Mouse (Mus musculus) embryonic facial prominence, embryonic 13.5 days (tissue): ENCODE measurements around the gene Parp11. TPM values are rescaled to one million over a fixed set of nuclear protein-coding genes. Genes with fewer than 3 reads are reported as not detected.

Source experiments
- ATAC-seq: fragments of 200-750 bp; cut with Nextera tagmentation; 2 replicates; pipeline ENCODE4 v1.8.0; 2017; ENCODE audit warnings: low read depth; ENCODE audit not compliant: insufficient number of reproducible peaks, insufficient read depth, low FRiP score, low TSS enrichment
- H3K27ac ChIP-seq: fragments of 300-500 bp; sonication (generic); 2 replicates; pipeline ENCODE4 v1.5.1; 2015; ENCODE audit warnings: moderate library complexity, mild to moderate bottlenecking, inconsistent platforms
- H3K27me3 ChIP-seq: fragments of 300-500 bp; sonication (generic); 2 replicates; pipeline ENCODE4 v1.6.1; 2015; ENCODE audit warnings: mild to moderate bottlenecking, inconsistent platforms
- H3K36me3 ChIP-seq: fragments of 300-500 bp; sonication (generic); 2 replicates; pipeline ENCODE4 v1.6.1; 2015; ENCODE audit warnings: mild to moderate bottlenecking, inconsistent platforms
- H3K4me1 ChIP-seq: fragments of 300-500 bp; sonication (generic); 2 replicates; pipeline ENCODE4 v1.6.1; 2015; ENCODE audit warnings: inconsistent platforms
- H3K4me2 ChIP-seq: fragments of 300-500 bp; sonication (generic); 2 replicates; pipeline ENCODE4 v1.6.1; 2015; ENCODE audit warnings: moderate library complexity, mild to moderate bottlenecking, inconsistent platforms
- H3K4me3 ChIP-seq: fragments of 300-500 bp; sonication (generic); 2 replicates; pipeline ENCODE4 v1.5.1; 2015; ENCODE audit warnings: mild to moderate bottlenecking, inconsistent platforms
- H3K9ac ChIP-seq: fragments of 300-500 bp; sonication (generic); 2 replicates; pipeline ENCODE4 v1.6.1; 2015; ENCODE audit warnings: mild to moderate bottlenecking, inconsistent platforms
- H3K9me3 ChIP-seq: fragments of 300-500 bp; sonication (generic); 2 replicates; pipeline ENCODE4 v1.6.1; 2016; ENCODE audit warnings: inconsistent platforms
- WGBS: fragments of 180-500 bp; shearing (Covaris S2); methylation state at CpG from one replicate; pipeline ENCODE4 v1.1.7; 2015; ENCODE audit warnings: mixed read lengths; 5-methylcytosine and 5-hydroxymethylcytosine counted together
- polyA plus RNA-seq: library from polyadenylated mRNA; unstranded; fragments of >200 nt; fragmentation: Nextera tagmentation; extraction: Ambion mirVana; gene quantifications from 2 replicates; pipeline ENCODE4 v1.2.1, GENCODE M21; 2015

Gene Parp11
- polyA plus RNA-seq, 1 experiment from 2014 or later: 32.3 TPM

DNA sequence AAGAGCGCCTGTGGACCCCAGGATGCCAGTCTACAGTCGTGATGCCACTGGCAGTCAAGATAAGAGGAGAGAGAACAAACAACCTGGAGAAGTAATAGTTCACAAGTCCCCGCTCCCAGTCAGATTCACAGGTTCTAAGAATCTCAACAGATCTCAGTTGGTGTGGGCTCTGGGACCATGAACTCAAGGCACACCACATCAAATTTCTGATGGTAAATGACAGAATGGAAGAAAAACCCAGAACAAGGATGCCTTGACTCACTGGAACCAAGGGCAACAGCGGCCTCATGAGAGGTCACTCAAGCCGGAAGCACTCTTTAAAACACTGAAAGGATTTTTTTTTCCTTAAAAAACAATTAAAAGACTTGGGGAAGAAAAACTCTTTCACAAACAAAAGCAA, 87.1 kb downstream of the Parp11 start:
- Histone ChIP-seq H3K27me3 (no peaks in the 10 kb centered on the region), H3K4me2 (no peak overlapping the region)
- WGBS: 81% methylated on average over 5 of the region's 5 CpGs

GRCm38 (mm10) chr6:127537035-127537434, 90.4 kb downstream of the Parp11 start:
- Histone ChIP-seq H3K4me1 (no peaks in the 10 kb centered on the region), H3K9me3 (no peaks in the 10 kb centered on the region), H3K9ac (no peak overlapping the region), H3K27me3 (peaks cover 7% of the 10 kb centered on the region; the same call in 1 of the 2 replicates), H3K27ac (no peak overlapping the region), H3K4me3 (no peak overlapping the region), H3K36me3 (no peaks in the 10 kb centered on the region), H3K4me2 (no peak overlapping the region)
- ATAC-seq: no peak
- WGBS: 58% methylated on average over 7 of the region's 7 CpGs

More for the DNA sequence above, 87.1 kb downstream of the Parp11 start:
- Histone ChIP-seq H3K4me1 (peaks cover 4% of the 10 kb centered on the region; the same call in 1 of the 2 replicates), H3K4me3 (no peak overlapping the region), H3K27ac (no peak overlapping the region), H3K9me3 (no peaks in the 10 kb centered on the region), H3K9ac (no peak overlapping the region), H3K36me3 (no peaks in the 10 kb centered on the region)
- no peak for ATAC-seq

GRCm38 (mm10) chr6:127538118-127538517, 91.5 kb downstream of the Parp11 start:
- H3K9me3 ChIP-seq: no peaks in the 10 kb centered on the region
- peaks cover 12% of the 10 kb centered on the region; the same call in 1 of the 2 replicates for H3K27me3 ChIP-seq
- no peak for ATAC-seq
- no peak overlapping the region for H3K4me3 ChIP-seq
- H3K4me2 ChIP-seq: no peak overlapping the region
- H3K9ac ChIP-seq: no peak overlapping the region
- WGBS: 80% methylated on average over 2 of the region's 2 CpGs
- H3K4me1 ChIP-seq: no peaks in the 10 kb centered on the region
- no peak overlapping the region for H3K27ac ChIP-seq
- no peaks in the 10 kb centered on the region for H3K36me3 ChIP-seq

GRCm38 (mm10) chr6:127539226-127539625, 92.6 kb downstream of the Parp11 start:
- Histone ChIP-seq H3K9me3 (no peaks in the 10 kb centered on the region), H3K27me3 (peaks cover 15% of the 10 kb centered on the region; the same call in 1 of the 2 replicates), H3K4me2 (no peak overlapping the region), H3K27ac (no peak overlapping the region), H3K36me3 (no peaks in the 10 kb centered on the region), H3K4me3 (no peak overlapping the region), H3K4me1 (no peaks in the 10 kb centered on the region), H3K9ac (no peak overlapping the region)
- ATAC-seq: no peak
- 89% methylated on average over 4 of the region's 4 CpGs for WGBS

DNA sequence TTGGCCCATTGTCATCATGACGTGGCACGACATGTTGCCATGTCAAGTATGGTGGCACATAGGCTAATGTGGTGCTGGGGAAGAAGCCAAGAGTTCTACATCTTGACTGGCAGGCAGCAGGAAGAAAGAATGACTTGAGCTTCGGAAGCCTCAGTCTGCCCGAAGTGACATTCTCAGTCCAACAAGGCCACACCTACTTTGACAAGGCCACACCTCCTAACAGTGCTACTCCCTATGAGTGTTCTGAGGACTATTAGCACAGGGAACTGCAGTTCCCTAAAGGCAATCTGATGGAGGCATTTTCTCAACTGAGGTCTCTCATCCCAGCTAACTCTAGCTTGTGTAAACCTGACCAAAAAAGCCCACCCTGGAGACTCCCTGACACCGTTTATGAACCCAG, 93.0 kb downstream of the Parp11 start:
- no peak overlapping the region for H3K4me3 ChIP-seq
- 64% methylated on average over 5 of the region's 5 CpGs for WGBS
- H3K27me3 ChIP-seq: peaks cover 15% of the 10 kb centered on the region; the same call in 1 of the 2 replicates
- no peak overlapping the region for H3K4me2 ChIP-seq
- no peaks in the 10 kb centered on the region for H3K36me3 ChIP-seq
- H3K27ac ChIP-seq: no peak overlapping the region
- no peaks in the 10 kb centered on the region for H3K9me3 ChIP-seq
- no peak overlapping the region for H3K9ac ChIP-seq
- H3K4me1 ChIP-seq: no peaks in the 10 kb centered on the region
- ATAC-seq: no peak

GRCm38 (mm10) chr6:127540517-127540916, 93.9 kb downstream of the Parp11 start:
- ATAC-seq: no peak
- Histone ChIP-seq H3K27me3 (peaks cover 15% of the 10 kb centered on the region; the same call in 1 of the 2 replicates), H3K4me3 (no peak overlapping the region), H3K9ac (no peak overlapping the region), H3K27ac (no peak overlapping the region), H3K4me2 (no peak overlapping the region), H3K36me3 (no peaks in the 10 kb centered on the region), H3K4me1 (no peaks in the 10 kb centered on the region), H3K9me3 (no peaks in the 10 kb centered on the region)
- WGBS: 59% methylated on average over 4 of the region's 4 CpGs

GRCm38 (mm10) chr6:127541617-127542374, 95.2 kb downstream of the Parp11 start:
- Histone ChIP-seq H3K27ac (no peak overlapping the region), H3K36me3 (no peaks in the 10 kb centered on the region), H3K4me2 (no peak overlapping the region), H3K4me1 (0 out of 2 replicates have a peak, but pooled peaks cover 3% of the 10 kb centered on the region), H3K4me3 (no peak overlapping the region), H3K9me3 (no peaks in the 10 kb centered on the region), H3K27me3 (peaks cover 15% of the 10 kb centered on the region; the same call in 1 of the 2 replicates), H3K9ac (no peak overlapping the region)
- no peak for ATAC-seq
- WGBS: 36% methylated on average over 18 of the region's 18 CpGs

Other genes with a start within 250 kb of the Parp11 start
- 1.4 and 2.3 TPM in 2 replicates for gene Cracr2a, start 114.5 kb downstream of the Parp11 start, polyA plus RNA-seq